Mouse (Mus musculus): ENCODE measurements around the gene Spint5. TPM values are rescaled to one million over a fixed set of nuclear protein-coding genes. Genes with fewer than 3 reads are reported as not detected.

Gene Spint5
- polyA plus RNA-seq, 1 experiment = not detected

GRCm38 (mm10) chr2:164679906-164680305, 35.2 kb upstream of the Spint5 start:
- Histone ChIP-seq H3K4me1 (ENCODE audit: control insufficient read depth, insufficient read depth, low read length) (peaks cover 5% of the 10 kb centered on the region; the same call in 1 of the 2 replicates), H3K27me3 (replicated peaks; ENCODE audit: control insufficient read depth, insufficient read depth, low read length) (no peaks in the 10 kb centered on the region), H3K36me3 (ENCODE audit: control insufficient read depth, insufficient read depth, low read length) (no peaks in the 10 kb centered on the region), H3K27ac (ENCODE audit: insufficient read depth, low read depth, low read length) (no peak overlapping the region), H3K4me3 (ENCODE audit: insufficient read depth, low read depth, low read length) (no peak overlapping the region)
- 71% methylated on average over 3 of the region's 3 CpGs for WGBS
- no peak for DNase-seq
- no peak for TF ChIP-seq CTCF (conservative IDR thresholded peaks at IDR 0.05; ENCODE audit: insufficient read depth, insufficient read length, low read depth, low read length)
- TF ChIP-seq POLR2A (IDR thresholded peaks at IDR 0.05; ENCODE audit: low read depth, low read length) = no peak

GRCm38 (mm10) chr2:164684807-164685206, 30.3 kb upstream of the Spint5 start, which contains the start of gene Wfdc13:
Gene Wfdc13, plus strand, starts transcription at chr2:164685107.
- no peaks in the 10 kb centered on the region for H3K36me3 ChIP-seq (ENCODE audit: control insufficient read depth, insufficient read depth, low read length)
- DNase-seq = no peak

GRCm38 (mm10) chr2:164698201-164698600, 16.9 kb upstream of the Spint5 start, which contains the start of gene Spint4:
Gene Spint4, plus strand, starts transcription at chr2:164698501.
- Histone ChIP-seq H3K4me1 (ENCODE audit: control insufficient read depth, insufficient read depth, low read length) (no peaks in the 10 kb centered on the region), H3K27ac (ENCODE audit: insufficient read depth, low read depth, low read length) (no peak within 1 kb of the TSS), H3K36me3 (ENCODE audit: control insufficient read depth, insufficient read depth, low read length) (no peaks in the 10 kb centered on the region), H3K27me3 (replicated peaks; ENCODE audit: control insufficient read depth, insufficient read depth, low read length) (no peaks in the 10 kb centered on the region), H3K4me3 (ENCODE audit: insufficient read depth, low read depth, low read length) (no peak within 1 kb of the TSS)
- no peak for TF ChIP-seq CTCF (conservative IDR thresholded peaks at IDR 0.05; ENCODE audit: insufficient read depth, insufficient read length, low read depth, low read length)
- no peak for TF ChIP-seq POLR2A (IDR thresholded peaks at IDR 0.05; ENCODE audit: low read depth, low read length)
- DNase-seq = no peak
- WGBS = 69% methylated on average over 4 of the region's 4 CpGs

More at GRCm38 (mm10) chr2:164684807-164685206, 30.3 kb upstream of the Spint5 start, which contains the start of gene Wfdc13:
- no peak within 1 kb of the TSS for H3K27ac ChIP-seq (ENCODE audit: insufficient read depth, low read depth, low read length)
- H3K4me1 ChIP-seq (ENCODE audit: control insufficient read depth, insufficient read depth, low read length) = no peaks in the 10 kb centered on the region
- no peaks in the 10 kb centered on the region for H3K27me3 ChIP-seq (replicated peaks; ENCODE audit: control insufficient read depth, insufficient read depth, low read length)
- no peak within 1 kb of the TSS for H3K4me3 ChIP-seq (ENCODE audit: insufficient read depth, low read depth, low read length)
- WGBS = 53% methylated on average over 3 of the region's 3 CpGs
- no peak for TF ChIP-seq POLR2A (IDR thresholded peaks at IDR 0.05; ENCODE audit: low read depth, low read length)
- no peak for TF ChIP-seq CTCF (conservative IDR thresholded peaks at IDR 0.05; ENCODE audit: insufficient read depth, insufficient read length, low read depth, low read length)

- TF ChIP-seq CTCF (conservative IDR thresholded peaks at IDR 0.05; ENCODE audit: insufficient read depth, insufficient read length, low read depth, low read length) (no peak), POLR2A (IDR thresholded peaks at IDR 0.05; ENCODE audit: low read depth, low read length) (no peak)
- H3K27me3 ChIP-seq (replicated peaks; ENCODE audit: control insufficient read depth, insufficient read depth, low read length) = no peaks in the 10 kb centered on the region
- H3K4me3 ChIP-seq (ENCODE audit: insufficient read depth, low read depth, low read length) = no peak overlapping the region
- WGBS = 67% methylated on average over 5 of the region's 5 CpGs
- H3K27ac ChIP-seq (ENCODE audit: insufficient read depth, low read depth, low read length) = no peak overlapping the region
- no peak for DNase-seq
- H3K4me1 ChIP-seq (ENCODE audit: control insufficient read depth, insufficient read depth, low read length) = no peaks in the 10 kb centered on the region
- no peaks in the 10 kb centered on the region for H3K36me3 ChIP-seq (ENCODE audit: control insufficient read depth, insufficient read depth, low read length)
These were observed 14.1 kb upstream of the Spint5 start for GRCm38 (mm10) chr2:164700959-164701358.

DNA sequence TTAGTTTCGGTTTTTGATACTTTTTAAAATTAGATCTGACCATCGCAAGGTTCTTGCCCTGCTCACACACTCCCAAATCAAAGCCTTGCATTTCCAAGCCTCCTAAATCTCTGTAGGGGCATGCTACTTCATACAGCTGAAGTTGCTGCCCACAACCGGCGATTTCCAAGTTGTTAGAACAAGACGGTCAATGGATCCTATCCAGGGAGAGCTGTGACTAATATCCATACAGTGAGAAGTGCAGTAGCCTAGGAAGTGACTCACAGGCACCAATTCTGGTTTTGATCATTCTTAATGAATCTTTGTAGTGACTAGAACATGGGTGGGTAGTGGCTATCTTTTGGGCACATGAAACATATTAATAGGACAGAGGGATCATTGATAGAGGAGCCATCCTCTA, 13.3 kb upstream of the Spint5 start:
- WGBS = 86% methylated on average over 5 of the region's 5 CpGs

GRCm38 (mm10) chr2:164704235-164704634, 10.9 kb upstream of the Spint5 start:
- H3K27ac ChIP-seq (ENCODE audit: insufficient read depth, low read depth, low read length) = no peak overlapping the region
- no peaks in the 10 kb centered on the region for H3K4me1 ChIP-seq (ENCODE audit: control insufficient read depth, insufficient read depth, low read length)
- H3K4me3 ChIP-seq (ENCODE audit: insufficient read depth, low read depth, low read length) = no peak overlapping the region
- H3K27me3 ChIP-seq (replicated peaks; ENCODE audit: control insufficient read depth, insufficient read depth, low read length) = no peaks in the 10 kb centered on the region
- DNase-seq = no peak
- H3K36me3 ChIP-seq (ENCODE audit: control insufficient read depth, insufficient read depth, low read length) = no peaks in the 10 kb centered on the region
- TF ChIP-seq CTCF (conservative IDR thresholded peaks at IDR 0.05; ENCODE audit: insufficient read depth, insufficient read length, low read depth, low read length) = no peak
- TF ChIP-seq POLR2A (IDR thresholded peaks at IDR 0.05; ENCODE audit: low read depth, low read length) = no peak
- 83% methylated on average over 5 of the region's 5 CpGs for WGBS

More for the DNA sequence above, 13.3 kb upstream of the Spint5 start:
- no peak for DNase-seq
- no peaks in the 10 kb centered on the region for H3K4me1 ChIP-seq (ENCODE audit: control insufficient read depth, insufficient read depth, low read length)
- H3K36me3 ChIP-seq (ENCODE audit: control insufficient read depth, insufficient read depth, low read length) = no peaks in the 10 kb centered on the region
- TF ChIP-seq POLR2A (IDR thresholded peaks at IDR 0.05; ENCODE audit: low read depth, low read length) (no peak), CTCF (conservative IDR thresholded peaks at IDR 0.05; ENCODE audit: insufficient read depth, insufficient read length, low read depth, low read length) (no peak)
- no peak overlapping the region for H3K27ac ChIP-seq (ENCODE audit: insufficient read depth, low read depth, low read length)
- H3K27me3 ChIP-seq (replicated peaks; ENCODE audit: control insufficient read depth, insufficient read depth, low read length) = no peaks in the 10 kb centered on the region
- H3K4me3 ChIP-seq (ENCODE audit: insufficient read depth, low read depth, low read length) = no peak overlapping the region

DNA sequence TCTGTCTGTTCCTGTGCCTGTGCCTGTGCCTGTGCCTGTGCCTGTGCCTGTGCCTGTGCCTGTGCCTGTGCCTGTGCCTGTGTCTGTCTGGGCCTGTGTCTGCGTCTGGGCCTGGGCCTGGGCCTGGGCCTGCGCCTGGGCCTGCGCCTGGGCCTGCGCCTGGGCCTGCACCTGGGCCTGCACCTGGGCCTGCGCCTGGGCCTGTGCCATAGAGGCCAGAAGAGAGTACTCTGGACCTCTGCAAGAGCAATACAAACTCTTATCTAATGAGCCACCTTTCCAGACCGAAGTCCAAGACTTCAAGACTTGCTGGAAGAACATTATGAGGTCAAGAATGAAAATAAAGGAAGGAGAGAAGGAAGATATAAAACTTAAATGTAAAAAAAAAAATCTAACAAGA, 9.8 kb upstream of the Spint5 start:
- no peaks in the 10 kb centered on the region for H3K36me3 ChIP-seq (ENCODE audit: control insufficient read depth, insufficient read depth, low read length)
- WGBS = 92% methylated on average over 6 of the region's 6 CpGs
- no peak overlapping the region for H3K27ac ChIP-seq (ENCODE audit: insufficient read depth, low read depth, low read length)

More for the DNA sequence above, 9.8 kb upstream of the Spint5 start:
- TF ChIP-seq POLR2A (IDR thresholded peaks at IDR 0.05; ENCODE audit: low read depth, low read length) (no peak), CTCF (conservative IDR thresholded peaks at IDR 0.05; ENCODE audit: insufficient read depth, insufficient read length, low read depth, low read length) (no peak)
- no peak for DNase-seq
- H3K27me3 ChIP-seq (replicated peaks; ENCODE audit: control insufficient read depth, insufficient read depth, low read length) = no peaks in the 10 kb centered on the region
- no peak overlapping the region for H3K4me3 ChIP-seq (ENCODE audit: insufficient read depth, low read depth, low read length)
- no peaks in the 10 kb centered on the region for H3K4me1 ChIP-seq (ENCODE audit: control insufficient read depth, insufficient read depth, low read length)
